Mouse (Mus musculus): Measurements from ENCODE around the gene Amn1. TPM values are rescaled to one million over a fixed set of nuclear protein-coding genes. Genes with fewer than 3 reads are reported as not detected.
"Not testable (repeated sequence)": the region's sequence is repeated elsewhere in the genome, so short reads cannot be mapped to it uniquely, and the experiment has no call there.

Amn1 gene
- polyA plus RNA-seq, 1 experiment from 2014 or later, result 126 TPM

DNA sequence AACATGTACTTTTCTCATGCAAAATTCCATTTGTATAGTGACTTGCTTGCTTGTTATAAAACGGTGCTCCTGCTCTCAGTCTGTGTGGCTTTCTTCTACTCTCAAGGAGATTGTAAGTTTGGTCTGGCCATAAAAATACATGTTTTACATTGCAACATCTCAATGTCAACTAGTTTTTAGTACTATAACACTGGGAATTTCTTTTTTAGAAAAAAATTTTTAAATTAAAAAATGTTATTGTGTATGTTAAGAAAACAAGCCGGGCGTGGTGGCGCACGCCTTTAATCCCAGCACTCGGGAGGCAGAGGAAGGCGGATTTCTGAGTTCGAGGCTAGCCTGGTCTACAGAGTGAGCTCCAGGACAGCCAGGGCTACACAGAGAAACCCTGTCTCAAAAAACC, 58.6 kb downstream of the Amn1 start, which contains the start of gene Gm10203:
Gene Gm10203, plus strand, starts transcription at position 301 of the 400 bp plus-strand sequence.
- not testable (repeated sequence) for H3K36me3 ChIP-seq; H3K9me3 ChIP-seq; H3K4me2 ChIP-seq (replicated peaks); H3K4me3 ChIP-seq (replicated peaks); H3K9ac ChIP-seq (replicated peaks); H3K4me1 ChIP-seq (replicated peaks); H3K27me3 ChIP-seq; H3K27ac ChIP-seq; ATAC-seq
- WGBS, result 82% methylated on average over 8 of the region's 8 CpGs

DNA sequence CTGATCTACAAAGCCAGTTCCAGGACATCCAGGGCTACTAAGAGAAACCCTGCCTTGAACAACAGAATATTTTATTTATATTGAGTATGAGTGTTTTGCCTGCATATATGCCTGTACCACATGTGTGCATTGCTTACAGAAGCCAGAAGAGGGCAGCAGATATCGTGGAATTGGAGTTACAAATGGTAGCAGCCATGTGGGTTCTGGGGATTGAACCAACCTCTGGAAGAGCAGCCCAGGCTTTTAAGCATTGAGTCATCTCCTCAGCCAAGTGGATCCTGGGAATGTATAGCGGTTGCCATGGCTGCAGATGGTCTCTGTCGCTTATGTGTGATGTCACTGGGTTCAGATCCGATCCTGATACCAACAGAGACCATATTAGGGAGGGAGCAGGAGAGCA, 61.8 kb downstream of the Amn1 start:
- no peak overlapping the region for H3K9ac ChIP-seq (replicated peaks)
- WGBS, result 58% methylated on average over 4 of the region's 4 CpGs
- H3K4me3 ChIP-seq (replicated peaks), result no peak overlapping the region
- no peaks in the 10 kb centered on the region for H3K9me3 ChIP-seq
- H3K4me1 ChIP-seq (replicated peaks), result 0 out of 2 replicates have a peak, but pooled peaks cover 6% of the 10 kb centered on the region
- ATAC-seq, result no peak
- no peak overlapping the region for H3K27ac ChIP-seq
- H3K27me3 ChIP-seq, result no peaks in the 10 kb centered on the region
- no peaks in the 10 kb centered on the region for H3K36me3 ChIP-seq
- no peak overlapping the region for H3K4me2 ChIP-seq (replicated peaks)

DNA sequence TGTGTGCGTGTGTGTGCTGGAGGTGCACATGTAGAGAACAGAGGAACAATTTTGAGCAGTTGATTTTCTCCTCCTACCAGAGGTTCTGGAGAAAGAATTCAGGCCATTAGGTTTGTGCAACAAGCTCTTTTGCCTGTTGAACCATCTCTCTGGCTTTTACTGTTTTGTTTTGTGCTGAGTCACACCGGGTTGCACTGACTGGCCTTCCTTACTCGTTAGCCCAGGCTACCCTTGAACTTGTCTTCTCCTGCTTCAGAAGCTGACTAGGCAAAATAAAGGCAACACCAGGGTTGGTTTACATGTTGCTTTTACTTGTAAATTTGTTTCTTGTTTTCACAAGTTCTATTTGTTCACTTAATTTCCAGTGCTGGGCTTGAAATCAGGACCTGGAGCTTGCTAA, 65.5 kb downstream of the Amn1 start:
- Histone ChIP-seq H3K36me3 (no peaks in the 10 kb centered on the region), H3K4me3 (replicated peaks) (no peak overlapping the region), H3K9ac (replicated peaks) (no peak overlapping the region), H3K4me2 (replicated peaks) (no peak overlapping the region), H3K4me1 (replicated peaks) (no peaks in the 10 kb centered on the region), H3K27me3 (no peaks in the 10 kb centered on the region), H3K27ac (no peak overlapping the region), H3K9me3 (no peaks in the 10 kb centered on the region)
- ATAC-seq, result no peak
- 88% methylated on average over 3 of the region's 3 CpGs for WGBS

GRCm38 (mm10) chr6:149119853-149120252, 68.7 kb downstream of the Amn1 start:
- Histone ChIP-seq H3K4me3 (replicated peaks) (no peak overlapping the region), H3K4me1 (replicated peaks) (no peaks in the 10 kb centered on the region), H3K27me3 (no peaks in the 10 kb centered on the region), H3K36me3 (no peaks in the 10 kb centered on the region), H3K27ac (no peak overlapping the region), H3K4me2 (replicated peaks) (no peak overlapping the region), H3K9me3 (no peaks in the 10 kb centered on the region), H3K9ac (replicated peaks) (no peak overlapping the region)
- WGBS, result 39% methylated on average over 2 of the region's 2 CpGs
- peak; percentile 72; the same call in 1 of the 2 replicates for ATAC-seq

DNA sequence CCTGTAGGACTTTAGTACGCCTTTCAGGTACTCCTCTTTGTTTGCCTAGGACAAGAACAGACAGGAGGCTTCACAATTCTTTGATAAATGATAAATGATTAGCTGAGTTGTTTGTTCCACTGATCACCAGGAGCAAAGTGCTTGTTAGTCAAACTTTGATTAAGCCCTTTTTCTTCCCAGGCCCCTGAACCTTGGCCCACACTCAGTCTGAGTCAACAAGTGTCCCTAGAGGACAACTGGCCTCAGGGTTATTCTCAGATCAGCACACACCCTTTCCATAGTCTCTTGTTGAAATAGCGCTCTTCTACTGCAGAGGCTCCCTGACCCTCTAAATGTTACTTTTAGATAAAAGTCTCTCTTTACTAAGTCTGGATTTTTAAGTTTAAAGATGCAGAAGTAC, 69.6 kb downstream of the Amn1 start:
- Histone ChIP-seq H3K27me3 (no peaks in the 10 kb centered on the region), H3K36me3 (no peaks in the 10 kb centered on the region), H3K4me1 (replicated peaks) (no peaks in the 10 kb centered on the region), H3K4me2 (replicated peaks) (no peak overlapping the region), H3K4me3 (replicated peaks) (no peak overlapping the region), H3K27ac (no peak overlapping the region), H3K9ac (replicated peaks) (no peak overlapping the region), H3K9me3 (no peaks in the 10 kb centered on the region)
- no peak for ATAC-seq
- 67% methylated on average over 2 of the region's 2 CpGs for WGBS

- H3K4me2 ChIP-seq (replicated peaks), result no peak overlapping the region
- no peak for ATAC-seq
- H3K27ac ChIP-seq, result no peak overlapping the region
- no peak overlapping the region for H3K9ac ChIP-seq (replicated peaks)
- no peaks in the 10 kb centered on the region for H3K9me3 ChIP-seq
- H3K4me3 ChIP-seq (replicated peaks), result no peak overlapping the region
- no peaks in the 10 kb centered on the region for H3K4me1 ChIP-seq (replicated peaks)
- no peaks in the 10 kb centered on the region for H3K27me3 ChIP-seq
- no peaks in the 10 kb centered on the region for H3K36me3 ChIP-seq
Observed at GRCm38 (mm10) chr6:149116992-149117391, 71.5 kb downstream of the Amn1 start.

DNA sequence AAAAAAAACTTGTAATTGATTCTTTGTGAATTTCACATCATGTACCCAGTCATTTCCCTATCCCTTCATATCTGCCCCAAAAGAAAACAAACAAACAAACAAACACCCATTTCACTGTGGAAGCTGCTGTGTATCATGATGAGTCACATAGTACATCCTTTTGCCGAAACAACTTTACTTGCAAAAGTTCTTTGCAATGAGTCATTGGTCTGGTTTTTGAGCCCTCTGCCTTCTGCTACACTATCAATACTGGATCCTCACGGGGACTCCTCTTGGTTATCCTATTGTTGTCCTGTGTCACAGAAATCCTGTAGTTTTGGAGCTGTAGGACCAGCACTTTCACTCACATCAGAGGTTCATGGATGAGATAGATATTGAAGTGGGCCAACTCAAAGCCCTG, 79.6 kb downstream of the Amn1 start:
- WGBS, result 85% methylated on average over 2 of the region's 2 CpGs
- H3K36me3 ChIP-seq, result no peaks in the 10 kb centered on the region

GRCm38 (mm10) chr6:149107615-149108014, 80.9 kb downstream of the Amn1 start:
- 77% methylated on average over 3 of the region's 3 CpGs for WGBS
- no peaks in the 10 kb centered on the region for H3K36me3 ChIP-seq
- no peaks in the 10 kb centered on the region for H3K4me1 ChIP-seq (replicated peaks)
- no peak for ATAC-seq
- no peak overlapping the region for H3K27ac ChIP-seq
- H3K4me2 ChIP-seq (replicated peaks), result no peak overlapping the region
- no peaks in the 10 kb centered on the region for H3K9me3 ChIP-seq
- H3K27me3 ChIP-seq, result no peaks in the 10 kb centered on the region
- H3K4me3 ChIP-seq (replicated peaks), result no peak overlapping the region
- H3K9ac ChIP-seq (replicated peaks), result no peak overlapping the region

More for the DNA sequence above, 79.6 kb downstream of the Amn1 start:
- no peak for ATAC-seq
- no peak overlapping the region for H3K4me3 ChIP-seq (replicated peaks)
- H3K9ac ChIP-seq (replicated peaks), result no peak overlapping the region
- no peak overlapping the region for H3K27ac ChIP-seq
- H3K4me1 ChIP-seq (replicated peaks), result no peaks in the 10 kb centered on the region
- no peaks in the 10 kb centered on the region for H3K9me3 ChIP-seq
- H3K4me2 ChIP-seq (replicated peaks), result no peak overlapping the region
- no peaks in the 10 kb centered on the region for H3K27me3 ChIP-seq

Other genes with a start within 250 kb of the Amn1 start
- 141 and 156 TPM in 2 replicates for gene Sinhcaf, start 242.2 kb downstream of the Amn1 start, polyA plus RNA-seq (2015; fragmentation: Nextera tagmentation; extraction: Ambion mirVana)
- gene Dennd5b, start 87.0 kb downstream of the Amn1 start, polyA plus RNA-seq (2015; fragmentation: Nextera tagmentation; extraction: Ambion mirVana), result 17.4 and 19.2 TPM in 2 replicates
- gene Gm10203, start 58.5 kb downstream of the Amn1 start, polyA plus RNA-seq (2015; fragmentation: Nextera tagmentation; extraction: Ambion mirVana), result not detected in 2 replicates
- 6.4 and 6.9 TPM in 2 replicates for gene Etfbkmt, start 48.9 kb downstream of the Amn1 start, polyA plus RNA-seq (2015; fragmentation: Nextera tagmentation; extraction: Ambion mirVana)
- 39.7 and 41.2 TPM in 2 replicates for gene Resf1, start 120.7 kb upstream of the Amn1 start, polyA plus RNA-seq (2015; fragmentation: Nextera tagmentation; extraction: Ambion mirVana)
- 41.8 and 42.9 TPM in 2 replicates for gene Bicd1, start 220.2 kb upstream of the Amn1 start, polyA plus RNA-seq (2015; fragmentation: Nextera tagmentation; extraction: Ambion mirVana)

Data from midbrain, embryonic 13.5 days (tissue).